Mouse (Mus musculus): ENCODE measurements around the gene H2-Ab1.

The H2-Ab1 gene

GRCm38 (mm10) chr17:34238706-34239105, 18.8 kb upstream of the H2-Ab1 start, which contains the start of gene H2-Ob:
Gene H2-Ob (plus strand): TSS chr17:34238903.
- peak in 1 of 2 experiments; percentile 58 for DNase-seq (ENCODE audit: low spot score in 2 of 2)

GRCm38 (mm10) chr17:34239601-34240041, 17.9 kb upstream of the H2-Ab1 start:
- no peak for DNase-seq (ENCODE audit: low spot score in 2 of 2)

GRCm38 (mm10) chr17:34240366-34240765, 17.1 kb upstream of the H2-Ab1 start:
- DNase-seq (ENCODE audit: low spot score in 2 of 2): no peak

GRCm38 (mm10) chr17:34240916-34241315, 16.6 kb upstream of the H2-Ab1 start:
- no peak for DNase-seq (ENCODE audit: low spot score in 2 of 2)

GRCm38 (mm10) chr17:34244656-34245055, 12.8 kb upstream of the H2-Ab1 start:
- DNase-seq (ENCODE audit: low spot score in 2 of 2): no peak

- no peak for DNase-seq (ENCODE audit: low spot score in 2 of 2)
Measured at GRCm38 (mm10) chr17:34247047-34247446, 10.4 kb upstream of the H2-Ab1 start.

GRCm38 (mm10) chr17:34248764-34249163, 8.7 kb upstream of the H2-Ab1 start:
- no peak for DNase-seq (ENCODE audit: low spot score in 2 of 2)

- DNase-seq (ENCODE audit: low spot score in 2 of 2): no peak
Measured at GRCm38 (mm10) chr17:34249361-34249760, 8.1 kb upstream of the H2-Ab1 start.

- DNase-seq (ENCODE audit: low spot score in 2 of 2): peak in 1 of 2 experiments; percentile 60
Measured at GRCm38 (mm10) chr17:34249878-34250277, 7.6 kb upstream of the H2-Ab1 start.

GRCm38 (mm10) chr17:34251666-34252065, 5.8 kb upstream of the H2-Ab1 start:
- no peak for DNase-seq (ENCODE audit: low spot score in 2 of 2)

GRCm38 (mm10) chr17:34256501-34256900, 988 bp upstream of the H2-Ab1 start:
- DNase-seq (ENCODE audit: low spot score in 2 of 2): no peak

GRCm38 (mm10) chr17:34260551-34260950, 3.1 kb downstream of the H2-Ab1 start:
- no peak for DNase-seq (ENCODE audit: low spot score in 2 of 2)

GRCm38 (mm10) chr17:34261502-34261901, 4.0 kb downstream of the H2-Ab1 start:
- DNase-seq (ENCODE audit: low spot score in 2 of 2): peak in 1 of 2 experiments; percentile 84

- DNase-seq (ENCODE audit: low spot score in 2 of 2): peak in 1 of 2 experiments; percentile 77
Measured at GRCm38 (mm10) chr17:34263068-34263467, 5.6 kb downstream of the H2-Ab1 start.

- no peak for DNase-seq (ENCODE audit: low spot score in 2 of 2)
Measured at GRCm38 (mm10) chr17:34263811-34264371, 6.4 kb downstream of the H2-Ab1 start.

GRCm38 (mm10) chr17:34264452-34265351, 7.2 kb downstream of the H2-Ab1 start:
- DNase-seq (ENCODE audit: low spot score in 2 of 2): no peak

- DNase-seq (ENCODE audit: low spot score in 2 of 2): no peak
Measured at GRCm38 (mm10) chr17:34268262-34268661, 10.8 kb downstream of the H2-Ab1 start.

- no peak for DNase-seq (ENCODE audit: low spot score in 2 of 2)
Measured at GRCm38 (mm10) chr17:34268748-34269147, 11.3 kb downstream of the H2-Ab1 start.

GRCm38 (mm10) chr17:34269817-34270216, 12.3 kb downstream of the H2-Ab1 start:
- DNase-seq (ENCODE audit: low spot score in 2 of 2): no peak

- DNase-seq (ENCODE audit: low spot score in 2 of 2): no peak
Measured at GRCm38 (mm10) chr17:34270230-34270629, 12.7 kb downstream of the H2-Ab1 start.

- DNase-seq (ENCODE audit: low spot score in 2 of 2): no peak
Measured at GRCm38 (mm10) chr17:34270940-34271339, 13.5 kb downstream of the H2-Ab1 start.

GRCm38 (mm10) chr17:34272102-34272501, 14.6 kb downstream of the H2-Ab1 start:
- no peak for DNase-seq (ENCODE audit: low spot score in 2 of 2)

GRCm38 (mm10) chr17:34280499-34281038, 23.1 kb downstream of the H2-Ab1 start:
- no peak for DNase-seq (ENCODE audit: low spot score in 2 of 2)
